Mouse (Mus musculus): Measurements from ENCODE around the gene Vps33a.

GRCm38 (mm10) chr5:123602174-123602573 lies 29.3 kb upstream of the Vps33a start:
- TF ChIP-seq CTCF (IDR thresholded peaks at IDR 0.05; ENCODE audit: low read depth, low read length) (no peak), EP300 (IDR thresholded peaks at IDR 0.05; ENCODE audit: insufficient read depth, low read depth, low read length) (no peak)
